Mouse (Mus musculus): ENCODE data around the gene Gm5965. TPM values are rescaled to one million over a fixed set of nuclear protein-coding genes. Genes with fewer than 3 reads are reported as not detected.

Gm5965 gene
- not detected for polyA plus RNA-seq (2017; shearing (Covaris generic))

DNA sequence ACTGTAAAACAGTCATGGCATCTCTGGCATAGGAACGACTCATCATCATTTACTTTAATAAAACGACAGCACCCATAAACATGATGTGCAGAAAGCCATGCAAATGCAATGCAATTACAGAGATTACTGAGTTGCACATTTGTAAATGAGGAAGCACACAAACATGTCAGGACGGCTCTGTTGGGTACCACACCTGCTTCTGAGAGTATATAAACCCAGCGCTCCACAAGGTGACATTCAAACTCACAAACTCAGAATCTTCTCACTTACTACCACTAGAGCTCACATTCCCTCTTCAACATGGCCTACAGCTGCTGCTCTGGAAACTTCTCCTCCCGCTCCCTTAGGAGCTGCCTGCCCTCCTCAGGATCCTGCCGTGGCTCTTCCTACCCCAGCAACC, at the start of gene Gm5965:
TSS of gene Gm5965 (plus strand) at position 301 of the 400 bp plus-strand sequence.

DNA sequence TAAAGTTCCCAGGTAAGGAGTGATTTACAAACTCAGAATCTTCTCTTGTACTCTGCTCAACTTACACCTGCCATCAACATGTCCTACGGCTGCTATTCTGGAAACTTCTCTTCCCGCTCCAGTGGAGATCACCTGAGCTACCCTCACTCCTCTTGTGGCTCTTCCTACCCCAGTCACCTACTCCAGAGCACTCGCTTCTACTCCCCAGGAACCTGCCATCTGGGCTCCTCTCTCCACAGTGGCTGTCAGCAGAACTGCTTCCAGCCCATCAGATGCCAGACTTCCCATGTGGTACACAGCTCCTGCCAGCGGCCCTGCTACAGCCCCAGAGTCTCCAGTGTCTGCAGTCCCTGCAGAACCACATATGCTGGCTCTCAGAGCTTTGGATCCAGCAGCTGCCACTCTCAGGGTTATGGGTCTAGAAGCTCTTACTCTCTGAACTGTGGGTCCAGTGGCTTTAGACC, 48.9 kb upstream of the Gm5965 start, which contains the start of gene Krtap13-1:
TSS of gene Krtap13-1 (plus strand) at position 51 of the 464 bp plus-strand sequence.

DNA sequence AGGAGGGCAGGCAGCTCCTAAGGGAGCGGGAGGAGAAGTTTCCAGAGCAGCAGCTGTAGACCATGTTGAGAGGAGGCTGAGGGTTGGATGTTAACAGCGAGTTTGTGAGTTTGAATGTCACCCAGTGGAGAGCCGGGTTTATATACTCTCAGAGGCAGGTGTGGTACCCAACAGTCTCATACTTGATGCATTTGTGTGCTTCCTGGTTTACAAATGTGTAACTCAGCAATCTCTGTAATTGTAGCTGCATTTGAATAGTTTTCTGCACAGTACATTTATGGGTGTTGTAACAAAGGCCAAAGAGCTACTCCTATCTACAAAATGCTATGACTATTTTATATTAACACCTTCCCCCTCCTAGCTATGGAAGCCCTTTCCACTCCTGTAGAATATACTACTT, 26.2 kb upstream of the Gm5965 start, which contains the start of gene Krtap13:
TSS of gene Krtap13 (minus strand) at position 101 of the 400 bp plus-strand sequence.

DNA sequence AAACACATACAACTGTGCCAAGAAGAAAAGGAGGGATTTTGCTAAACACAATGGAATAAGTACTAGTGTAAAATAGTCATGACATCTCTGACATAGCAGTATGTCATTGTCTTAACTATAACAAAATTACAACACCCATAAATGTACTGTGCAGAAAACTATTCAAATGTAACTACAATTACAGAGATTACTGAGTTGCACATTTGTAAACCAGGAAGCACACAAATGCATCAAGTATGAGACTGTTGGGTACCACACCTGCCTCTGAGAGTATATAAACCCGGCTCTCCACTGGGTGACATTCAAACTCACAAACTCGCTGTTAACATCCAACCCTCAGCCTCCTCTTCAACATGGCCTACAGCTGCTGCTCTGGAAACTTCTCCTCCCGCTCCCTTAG, 19.1 kb upstream of the Gm5965 start, which contains the start of gene 2310034C09Rik:
TSS of gene 2310034C09Rik (plus strand) at position 301 of the 400 bp plus-strand sequence.

DNA sequence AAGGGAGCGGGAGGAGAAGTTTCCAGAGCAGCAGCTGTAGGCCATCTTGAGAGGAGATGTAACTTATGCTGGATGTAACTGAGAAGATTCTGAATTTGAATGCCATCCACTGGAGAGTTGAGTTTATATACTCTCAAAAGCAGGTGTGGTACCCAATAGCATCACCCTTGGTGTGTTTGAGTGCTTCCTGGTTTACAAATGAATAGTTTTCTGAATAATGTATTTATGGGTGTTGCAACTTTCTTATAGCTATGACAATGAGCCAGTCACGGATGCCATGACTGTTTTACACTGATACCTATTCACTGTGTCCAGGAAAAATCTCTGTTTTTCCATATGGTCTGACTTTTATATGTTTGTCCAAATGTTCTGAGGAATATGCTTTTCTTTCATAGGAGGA, 3.6 kb upstream of the Gm5965 start, which contains the start of gene 2310057N15Rik:
TSS of gene 2310057N15Rik (minus strand) at position 101 of the 400 bp plus-strand sequence.

DNA sequence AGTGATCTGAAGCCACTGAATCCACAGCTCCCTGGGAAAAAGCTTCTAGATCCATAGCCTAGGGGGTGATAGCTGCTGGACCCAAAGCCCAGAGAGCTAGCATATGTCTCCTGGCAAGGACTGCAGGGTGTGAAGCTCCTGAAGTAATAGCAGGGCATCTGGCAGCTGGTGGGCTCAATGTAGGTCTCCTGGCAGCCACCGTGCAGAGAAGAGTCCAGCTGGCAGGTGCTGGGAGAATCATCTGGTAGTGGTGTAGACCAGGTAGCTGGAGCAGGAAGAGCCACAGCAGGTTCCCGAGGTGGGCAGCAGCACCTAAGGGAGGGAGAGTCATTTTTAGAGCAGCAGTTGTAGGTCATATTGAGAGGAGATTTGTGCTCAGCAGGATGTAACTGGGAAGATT, 34.1 kb downstream of the Gm5965 start, which contains the start of gene Gm20741:
TSS of gene Gm20741 (minus strand) at position 394 of the 400 bp plus-strand sequence.

DNA sequence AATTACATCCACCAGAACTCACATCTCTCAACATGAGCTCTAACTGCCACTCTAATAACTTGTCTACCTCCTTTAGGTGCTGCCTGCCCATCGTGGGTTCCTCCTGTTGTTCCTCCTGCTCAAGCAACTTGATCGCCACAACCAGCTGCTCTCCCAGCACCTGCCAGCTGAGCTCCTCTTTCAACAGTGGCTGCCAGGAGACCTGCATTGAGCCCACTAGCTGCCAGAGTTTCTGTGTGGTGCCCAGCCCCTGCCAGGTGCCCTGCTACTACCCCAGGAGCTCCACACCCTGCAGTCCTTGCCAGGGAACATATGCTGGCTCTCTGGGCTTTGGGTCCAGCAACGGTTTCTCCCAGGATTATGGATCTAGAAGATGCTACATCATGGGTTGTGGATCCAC, 42.4 kb downstream of the Gm5965 start, which contains the start of gene Krtap15:
TSS of gene Krtap15 (plus strand) at position 150 of the 400 bp plus-strand sequence.

DNA sequence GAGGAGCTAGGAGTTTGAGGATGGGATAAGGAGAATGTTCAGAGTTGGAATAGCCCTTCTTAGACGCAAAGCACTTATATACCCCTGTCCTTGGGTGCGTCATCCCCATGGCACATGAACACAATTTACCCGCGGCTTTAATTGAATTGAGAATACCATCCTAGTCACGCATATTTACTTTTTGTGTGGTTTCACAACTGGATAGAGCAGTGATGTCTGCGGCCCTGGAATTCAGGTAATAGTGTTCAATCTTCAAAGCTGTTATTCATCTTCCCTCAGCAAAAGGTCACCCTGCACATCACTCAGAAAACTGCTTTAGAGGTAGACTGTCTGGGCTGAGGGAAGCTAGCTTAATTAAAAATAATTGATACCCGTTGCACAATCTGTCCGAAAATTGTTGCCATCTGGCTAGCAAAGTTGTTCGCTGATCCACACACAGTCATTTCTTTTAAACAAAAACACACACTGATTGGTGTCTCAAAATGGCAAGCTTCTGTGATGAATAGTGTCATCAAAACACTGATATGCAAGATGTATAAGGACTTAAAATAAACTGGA, 48.5 kb downstream of the Gm5965 start, which contains the start of gene Krtap14:
TSS of gene Krtap14 (minus strand) at position 51 of the 558 bp plus-strand sequence.

Other genes starting within 250 kb of the Gm5965 start
- gene Cldn8, start 214.7 kb upstream of the Gm5965 start, polyA plus RNA-seq (2017; shearing (Covaris generic)), result not detected
- gene Krtap24-1, start 165.6 kb upstream of the Gm5965 start, polyA plus RNA-seq (2017; shearing (Covaris generic)), result not detected
- gene 2310079G19Rik, start 150.2 kb upstream of the Gm5965 start, polyA plus RNA-seq (2017; shearing (Covaris generic)), result not detected
- gene Krtap26-1, start 130.1 kb upstream of the Gm5965 start, polyA plus RNA-seq (2017; shearing (Covaris generic)), result not detected
- gene Krtap27-1, start 106.2 kb upstream of the Gm5965 start, polyA plus RNA-seq (2017; shearing (Covaris generic)), result not detected
- gene 2310061N02Rik, start 69.9 kb upstream of the Gm5965 start, polyA plus RNA-seq (2017; shearing (Covaris generic)), result not detected
- gene Krtap13-1, start 49.0 kb upstream of the Gm5965 start, polyA plus RNA-seq (2017; shearing (Covaris generic)), result not detected
- not detected for gene Krtap13, start 26.3 kb upstream of the Gm5965 start, polyA plus RNA-seq (2017; shearing (Covaris generic))
- gene 2310034C09Rik, start 19.0 kb upstream of the Gm5965 start, polyA plus RNA-seq (2017; shearing (Covaris generic)), result not detected
- not detected for gene 2310057N15Rik, start 3.7 kb upstream of the Gm5965 start, polyA plus RNA-seq (2017; shearing (Covaris generic))
- not detected for gene Gm20741, start 34.3 kb downstream of the Gm5965 start, polyA plus RNA-seq (2017; shearing (Covaris generic))
- gene Krtap15, start 42.3 kb downstream of the Gm5965 start, polyA plus RNA-seq (2017; shearing (Covaris generic)), result not detected
- not detected for gene Krtap14, start 48.2 kb downstream of the Gm5965 start, polyA plus RNA-seq (2017; shearing (Covaris generic))
- gene Krtap19-1, start 91.5 kb downstream of the Gm5965 start, polyA plus RNA-seq (2017; shearing (Covaris generic)), result not detected
- not detected for gene Krtap19-2, start 96.4 kb downstream of the Gm5965 start, polyA plus RNA-seq (2017; shearing (Covaris generic))
- not detected for gene Krtap19-3, start 100.1 kb downstream of the Gm5965 start, polyA plus RNA-seq (2017; shearing (Covaris generic))
- not detected for gene Krtap19-4, start 107.2 kb downstream of the Gm5965 start, polyA plus RNA-seq (2017; shearing (Covaris generic))
- gene Krtap19-5, start 118.6 kb downstream of the Gm5965 start, polyA plus RNA-seq (2017; shearing (Covaris generic)), result not detected
- gene Krtap19-9b, start 154.4 kb downstream of the Gm5965 start, polyA plus RNA-seq (2017; shearing (Covaris generic)), result not detected
- not detected for gene Krtap16-3, start 185.0 kb downstream of the Gm5965 start, polyA plus RNA-seq (2017; shearing (Covaris generic))
- gene Krtap22-2, start 232.9 kb downstream of the Gm5965 start, polyA plus RNA-seq (2017; shearing (Covaris generic)), result not detected
- gene Gm10229, start 237.4 kb downstream of the Gm5965 start, polyA plus RNA-seq (2017; shearing (Covaris generic)), result not detected